Mouse (Mus musculus): Measurements from ENCODE around the gene Pxt1.

DNA sequence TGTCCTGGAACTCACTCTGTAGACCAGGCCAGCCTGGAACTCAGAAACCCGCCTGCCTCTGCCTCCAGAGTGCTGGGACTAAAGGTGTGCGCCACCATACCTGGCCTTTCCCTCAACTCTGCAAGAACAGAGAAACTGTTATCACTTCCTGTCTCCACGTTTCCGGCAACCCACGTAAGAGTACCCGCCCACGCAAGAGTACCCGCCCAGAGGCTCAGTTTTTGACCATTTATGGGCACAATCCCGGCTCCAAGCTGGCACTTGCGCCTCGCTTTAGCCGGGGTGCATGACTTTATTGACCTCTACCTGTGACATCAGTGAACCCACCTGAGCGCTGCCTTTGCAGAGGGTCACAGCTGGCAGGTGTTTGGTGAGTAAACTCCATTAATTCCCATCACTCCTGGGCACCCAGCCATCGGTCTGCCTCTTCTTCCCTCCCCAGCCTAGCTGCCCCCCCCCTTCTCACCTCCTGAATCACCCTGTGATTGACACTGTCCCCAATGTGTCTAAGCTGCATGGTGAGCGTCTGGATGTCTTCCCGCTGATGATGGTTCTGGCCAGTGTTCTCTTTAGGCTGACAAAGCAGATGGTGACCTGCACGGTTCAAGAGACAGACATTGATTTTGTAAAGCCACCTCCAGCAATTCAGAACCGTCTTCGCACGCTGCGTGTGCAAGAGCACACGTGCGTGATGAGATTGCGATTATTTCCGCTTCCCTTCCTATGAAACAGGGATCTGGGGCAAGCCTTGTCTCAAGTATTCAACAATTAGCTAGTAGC, 2.7 kb downstream of the Pxt1 start:
- TF ChIP-seq CTCF (IDR thresholded peaks at IDR 0.05; ENCODE audit: low read depth) = no peak
- no peak for TF ChIP-seq EP300 (IDR thresholded peaks at IDR 0.05; ENCODE audit: low read depth)

Measured in liver, embryonic 14.5 days (tissue).